Mouse (Mus musculus) stomach, embryonic 15.5 days (tissue): ENCODE data around the gene Gpr19. TPM values are rescaled to one million over a fixed set of nuclear protein-coding genes. Genes with fewer than 3 reads are reported as not detected.
A peak's percentile ranks its signal among the peaks of the same experiment; 100 is the strongest.

Experiments
- ATAC-seq: fragments of 200-750 bp; cut with Nextera tagmentation; 2 replicates; pipeline ENCODE4 v1.8.0; 2017; ENCODE audit warnings: low read depth, moderate number of reproducible peaks, moderate TSS enrichment; ENCODE audit not compliant: insufficient read depth, low FRiP score
- H3K27ac ChIP-seq: fragments of 300-500 bp; sonication (generic); 2 replicates; pipeline ENCODE4 v1.5.1; 2015; ENCODE audit warnings: mild to moderate bottlenecking, inconsistent platforms
- H3K27me3 ChIP-seq: fragments of 300-500 bp; sonication (generic); replicated peaks from 2 replicates; pipeline ENCODE4 v1.6.1; 2015; ENCODE audit warnings: inconsistent platforms
- H3K36me3 ChIP-seq: fragments of 300-500 bp; sonication (generic); 2 replicates; pipeline ENCODE4 v1.6.1; 2015; ENCODE audit warnings: inconsistent platforms
- H3K4me1 ChIP-seq: fragments of 300-500 bp; sonication (generic); 2 replicates; pipeline ENCODE4 v1.6.1; 2015; ENCODE audit warnings: inconsistent platforms
- H3K4me2 ChIP-seq: fragments of 300-500 bp; sonication (generic); 2 replicates; pipeline ENCODE4 v1.6.1; 2015; ENCODE audit warnings: mild to moderate bottlenecking, inconsistent platforms
- H3K4me3 ChIP-seq: fragments of 300-500 bp; sonication (generic); replicated peaks from 2 replicates; pipeline ENCODE4 v1.5.1; 2015; ENCODE audit warnings: inconsistent platforms
- H3K9ac ChIP-seq: fragments of 300-500 bp; sonication (generic); 2 replicates; pipeline ENCODE4 v1.6.1; 2015; ENCODE audit warnings: inconsistent platforms
- H3K9me3 ChIP-seq: fragments of 300-500 bp; sonication (generic); 2 replicates; pipeline ENCODE4 v1.6.1; 2016; ENCODE audit warnings: inconsistent platforms
- WGBS: fragments of 180-500 bp; shearing (Covaris S2); methylation state at CpG from one replicate; pipeline ENCODE4 v1.1.7; 2015; 5-methylcytosine and 5-hydroxymethylcytosine counted together
- polyA plus RNA-seq: library from polyadenylated mRNA; unstranded; fragments of >200 nt; fragmentation: Nextera tagmentation; extraction: Ambion mirVana; gene quantifications from 2 replicates; pipeline ENCODE4 v1.2.1, GENCODE M21; 2015

Gene Gpr19
- polyA plus RNA-seq, 1 experiment from 2014 or later: 9.8 TPM

GRCm38 (mm10) chr6:134862671-134863104 lies 35.7 kb downstream of the Gpr19 start:
- Histone ChIP-seq H3K9ac (no peak overlapping the region), H3K9me3 (no peaks in the 10 kb centered on the region), H3K27ac (peak overlapping the region; percentile 55), H3K4me1 (peaks cover 5% of the 10 kb centered on the region; the same call in 1 of the 2 replicates), H3K27me3 (no peaks in the 10 kb centered on the region), H3K4me3 (peak overlapping the region; percentile 33), H3K36me3 (no peaks in the 10 kb centered on the region), H3K4me2 (peak overlapping the region; percentile 49)
- WGBS: 18% methylated on average over 13 of the region's 13 CpGs
- ATAC-seq: 0 out of 2 replicates have a peak, but pooled peaks have one; percentile 17

- Histone ChIP-seq H3K4me1 (peaks cover 5% of the 10 kb centered on the region; the same call in 1 of the 2 replicates), H3K9ac (no peak overlapping the region), H3K4me3 (no peak overlapping the region), H3K27me3 (no peaks in the 10 kb centered on the region), H3K4me2 (no peak overlapping the region), H3K36me3 (no peaks in the 10 kb centered on the region), H3K27ac (no peak overlapping the region), H3K9me3 (no peaks in the 10 kb centered on the region)
- no peak for ATAC-seq
- WGBS: 91% methylated on average over 12 of the region's 12 CpGs
These were observed 37.0 kb downstream of the Gpr19 start for GRCm38 (mm10) chr6:134861386-134861785.

- Histone ChIP-seq H3K27me3 (no peaks in the 10 kb centered on the region), H3K27ac (no peak overlapping the region), H3K4me2 (no peak overlapping the region), H3K9me3 (no peaks in the 10 kb centered on the region), H3K4me3 (no peak overlapping the region), H3K4me1 (peaks cover 5% of the 10 kb centered on the region; the same call in 1 of the 2 replicates), H3K36me3 (no peaks in the 10 kb centered on the region), H3K9ac (no peak overlapping the region)
- 34% methylated on average over 4 of the region's 4 CpGs for WGBS
- ATAC-seq: no peak
These were observed 38.1 kb downstream of the Gpr19 start for GRCm38 (mm10) chr6:134860275-134860674.

GRCm38 (mm10) chr6:134859021-134859420 lies 39.4 kb downstream of the Gpr19 start:
- no peaks in the 10 kb centered on the region for H3K27me3 ChIP-seq
- H3K9me3 ChIP-seq: no peaks in the 10 kb centered on the region
- no peak overlapping the region for H3K4me3 ChIP-seq
- H3K4me2 ChIP-seq: no peak overlapping the region
- no peak for ATAC-seq
- peaks cover 5% of the 10 kb centered on the region; the same call in 1 of the 2 replicates for H3K4me1 ChIP-seq
- no peak overlapping the region for H3K27ac ChIP-seq
- 91% methylated on average over 6 of the region's 6 CpGs for WGBS
- no peaks in the 10 kb centered on the region for H3K36me3 ChIP-seq
- H3K9ac ChIP-seq: no peak overlapping the region

- Histone ChIP-seq H3K36me3 (no peaks in the 10 kb centered on the region), H3K4me1 (no peaks in the 10 kb centered on the region), H3K9ac (no peak overlapping the region), H3K27ac (no peak overlapping the region), H3K4me3 (no peak overlapping the region), H3K4me2 (no peak overlapping the region), H3K9me3 (no peaks in the 10 kb centered on the region), H3K27me3 (no peaks in the 10 kb centered on the region)
- no peak for ATAC-seq
- WGBS: 87% methylated on average over 16 of the region's 16 CpGs
These were observed 42.5 kb downstream of the Gpr19 start for GRCm38 (mm10) chr6:134855926-134856325.

- WGBS: 68% methylated on average over 5 of the region's 5 CpGs
These were observed 43.6 kb downstream of the Gpr19 start for GRCm38 (mm10) chr6:134854782-134855181.

GRCm38 (mm10) chr6:134849985-134850384 lies 48.4 kb downstream of the Gpr19 start:
- ATAC-seq: no peak
- Histone ChIP-seq H3K9ac (no peak overlapping the region), H3K9me3 (no peaks in the 10 kb centered on the region), H3K4me1 (no peaks in the 10 kb centered on the region), H3K27me3 (no peaks in the 10 kb centered on the region), H3K36me3 (no peaks in the 10 kb centered on the region), H3K4me3 (no peak overlapping the region), H3K4me2 (no peak overlapping the region), H3K27ac (no peak overlapping the region)
- 60% methylated on average over 3 of the region's 3 CpGs for WGBS

More at GRCm38 (mm10) chr6:134854782-134855181, 43.6 kb downstream of the Gpr19 start:
- Histone ChIP-seq H3K27ac (no peak overlapping the region), H3K9ac (no peak overlapping the region), H3K4me2 (no peak overlapping the region), H3K9me3 (no peaks in the 10 kb centered on the region), H3K4me1 (no peaks in the 10 kb centered on the region), H3K36me3 (no peaks in the 10 kb centered on the region), H3K27me3 (no peaks in the 10 kb centered on the region), H3K4me3 (no peak overlapping the region)
- ATAC-seq: no peak

GRCm38 (mm10) chr6:134849461-134849860 lies 48.9 kb downstream of the Gpr19 start:
- ATAC-seq: no peak
- 82% methylated on average over 2 of the region's 2 CpGs for WGBS
- Histone ChIP-seq H3K36me3 (no peaks in the 10 kb centered on the region), H3K27ac (no peak overlapping the region), H3K9ac (no peak overlapping the region), H3K9me3 (no peaks in the 10 kb centered on the region), H3K4me2 (no peak overlapping the region), H3K4me1 (no peaks in the 10 kb centered on the region), H3K4me3 (no peak overlapping the region), H3K27me3 (no peaks in the 10 kb centered on the region)

- 80% methylated on average over 5 of the region's 5 CpGs for WGBS
- Histone ChIP-seq H3K4me2 (no peak overlapping the region), H3K4me3 (no peak overlapping the region), H3K9me3 (no peaks in the 10 kb centered on the region), H3K27me3 (no peaks in the 10 kb centered on the region), H3K27ac (no peak overlapping the region), H3K4me1 (no peaks in the 10 kb centered on the region), H3K36me3 (no peaks in the 10 kb centered on the region), H3K9ac (no peak overlapping the region)
- ATAC-seq: no peak
These were observed 50.0 kb downstream of the Gpr19 start for GRCm38 (mm10) chr6:134848197-134848890.

- Histone ChIP-seq H3K27ac (no peak overlapping the region), H3K36me3 (no peaks in the 10 kb centered on the region), H3K4me1 (no peaks in the 10 kb centered on the region), H3K27me3 (no peaks in the 10 kb centered on the region), H3K9ac (no peak overlapping the region), H3K4me2 (no peak overlapping the region), H3K9me3 (no peaks in the 10 kb centered on the region), H3K4me3 (no peak overlapping the region)
- no peak for ATAC-seq
- WGBS: 95% methylated on average over 4 of the region's 4 CpGs
These were observed 50.8 kb downstream of the Gpr19 start for GRCm38 (mm10) chr6:134847550-134847949.

- WGBS: 87% methylated on average over 6 of the region's 6 CpGs
These were observed 52.1 kb downstream of the Gpr19 start for GRCm38 (mm10) chr6:134846308-134846707.

GRCm38 (mm10) chr6:134845726-134846125 lies 52.7 kb downstream of the Gpr19 start:
- 84% methylated on average over 4 of the region's 4 CpGs for WGBS
- H3K4me3 ChIP-seq: no peak overlapping the region
- no peak for ATAC-seq
- no peaks in the 10 kb centered on the region for H3K4me1 ChIP-seq
- H3K36me3 ChIP-seq: no peaks in the 10 kb centered on the region
- no peaks in the 10 kb centered on the region for H3K9me3 ChIP-seq
- H3K27me3 ChIP-seq: no peaks in the 10 kb centered on the region
- no peak overlapping the region for H3K4me2 ChIP-seq
- H3K27ac ChIP-seq: no peak overlapping the region
- H3K9ac ChIP-seq: no peak overlapping the region

More at GRCm38 (mm10) chr6:134846308-134846707, 52.1 kb downstream of the Gpr19 start:
- no peaks in the 10 kb centered on the region for H3K4me1 ChIP-seq
- no peak overlapping the region for H3K4me2 ChIP-seq
- 0 out of 2 replicates have a peak, but pooled peaks have one; percentile 18 for ATAC-seq
- H3K27me3 ChIP-seq: no peaks in the 10 kb centered on the region
- H3K9me3 ChIP-seq: no peaks in the 10 kb centered on the region
- H3K27ac ChIP-seq: no peak overlapping the region
- H3K9ac ChIP-seq: no peak overlapping the region
- H3K36me3 ChIP-seq: no peaks in the 10 kb centered on the region
- no peak overlapping the region for H3K4me3 ChIP-seq
